Mouse (Mus musculus): ENCODE data around the gene 1600015I10Rik.

DNA sequence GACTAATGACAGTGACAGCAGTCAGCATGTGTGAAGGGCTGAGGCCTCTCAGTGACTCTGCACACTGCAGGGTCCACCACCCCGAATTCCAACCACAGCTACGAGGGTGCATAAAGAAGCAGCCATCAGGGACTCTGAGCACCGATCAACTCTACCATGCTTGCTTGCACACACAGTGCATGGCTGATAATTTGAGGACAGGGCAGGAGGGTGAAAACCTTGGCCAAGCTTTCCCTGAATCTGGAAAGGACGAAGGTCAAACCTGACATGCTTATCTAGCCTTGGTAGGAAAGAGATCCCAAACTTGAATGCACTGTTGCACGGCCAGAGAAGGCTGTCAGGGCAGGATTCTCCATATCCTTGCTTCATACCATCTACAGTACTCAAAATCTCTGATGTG, 23.5 kb downstream of the 1600015I10Rik start:
- TF ChIP-seq CTCF (IDR thresholded peaks at IDR 0.05), result no peak
- TF ChIP-seq EP300 (IDR thresholded peaks at IDR 0.05; ENCODE audit: insufficient read depth, low read depth, low read length), result no peak
